Mouse (Mus musculus) heart, postnatal 0 days (tissue): ENCODE data around the gene Tmem26.

Experiments used
- CTCF ChIP-seq: IDR thresholded peaks from 2 replicates; pipeline ENCODE4 v1.5.1; 2016; ENCODE audit warnings: antibody characterized with exemption, control low read depth, low read depth
- EP300 ChIP-seq: IDR thresholded peaks from 2 replicates; pipeline ENCODE4 v1.6.1; 2016; ENCODE audit warnings: antibody characterized with exemption, low read depth

GRCm38 (mm10) chr10:68737391-68737790 lies 13.9 kb downstream of the Tmem26 start:
- TF ChIP-seq CTCF (no peak), EP300 (no peak)
